Mouse (Mus musculus): ENCODE measurements around the gene Snapc3. TPM values are rescaled to one million over a fixed set of nuclear protein-coding genes. Genes with fewer than 3 reads are reported as not detected.

The Snapc3 gene
- total RNA-seq (2014; rRNA removed) = 11.1 and 11.5 TPM in 2 replicates
- 4.2 and 5.2 TPM in 2 replicates for polyA plus RNA-seq (2012; rRNA removed)

GRCm38 (mm10) chr4:83417160-83417819 lies at the start of gene Snapc3:
Gene Snapc3, plus strand, starts transcription at chr4:83417724.
- WGBS = under 1% methylated on average over 41 of the region's 41 CpGs
- DNase-seq (ENCODE audit: extremely low read depth, low read depth, low spot score) = peak; percentile 88

GRCm38 (mm10) chr4:83373381-83373780 lies 44.1 kb upstream of the Snapc3 start:
- 74% methylated on average over 4 of the region's 4 CpGs for WGBS
- no peak overlapping the region for H3K4me3 ChIP-seq (ENCODE audit: insufficient read depth, low read depth, low read length)
- H3K4me1 ChIP-seq (ENCODE audit: control insufficient read depth, insufficient read depth, low read length) = no peaks in the 10 kb centered on the region
- H3K9ac ChIP-seq (ENCODE audit: low read depth, low read length) = no peak overlapping the region
- H3K27ac ChIP-seq (replicated peaks; ENCODE audit: insufficient read depth, low read depth, low read length) = no peak overlapping the region
- H3K36me3 ChIP-seq (ENCODE audit: control insufficient read depth, insufficient read depth, low read length) = no peaks in the 10 kb centered on the region
- no peaks in the 10 kb centered on the region for H3K79me2 ChIP-seq (ENCODE audit: control insufficient read depth, insufficient read depth, low read length)
- TF ChIP-seq CTCF (IDR thresholded peaks at IDR 0.05; ENCODE audit: low read depth, low read length) = no peak
- TF ChIP-seq POLR2A (IDR thresholded peaks at IDR 0.05; ENCODE audit: extremely low read depth, insufficient read depth, low read length) = no peak
- no peaks in the 10 kb centered on the region for H3K27me3 ChIP-seq (ENCODE audit: control insufficient read depth, insufficient read depth, low read length)
- no peak for DNase-seq (ENCODE audit: extremely low read depth, low read depth, low spot score)

More at GRCm38 (mm10) chr4:83417160-83417819, at the start of gene Snapc3:
- peaks cover 11% of the 10 kb centered on the region; the same call in 1 of the 2 replicates for H3K79me2 ChIP-seq (ENCODE audit: control insufficient read depth, insufficient read depth, low read length)
- H3K27me3 ChIP-seq (ENCODE audit: control insufficient read depth, insufficient read depth, low read length) = no peaks in the 10 kb centered on the region
- peaks cover 4% of the 10 kb centered on the region; the same call in 1 of the 2 replicates for H3K36me3 ChIP-seq (ENCODE audit: control insufficient read depth, insufficient read depth, low read length)
- H3K4me1 ChIP-seq (ENCODE audit: control insufficient read depth, insufficient read depth, low read length) = peaks cover 7% of the 10 kb centered on the region; the same call in 1 of the 2 replicates
- peak within 1 kb of the TSS; percentile 85 for H3K4me3 ChIP-seq (ENCODE audit: insufficient read depth, low read depth, low read length)
- peak within 1 kb of the TSS; percentile 50 for H3K27ac ChIP-seq (replicated peaks; ENCODE audit: insufficient read depth, low read depth, low read length)
- TF ChIP-seq POLR2A (IDR thresholded peaks at IDR 0.05; ENCODE audit: extremely low read depth, insufficient read depth, low read length) (peak; percentile 60; the same call in 1 of the 2 replicates), CTCF (IDR thresholded peaks at IDR 0.05; ENCODE audit: low read depth, low read length) (no peak)
- peak within 1 kb of the TSS; percentile 78 for H3K9ac ChIP-seq (ENCODE audit: low read depth, low read length)

DNA sequence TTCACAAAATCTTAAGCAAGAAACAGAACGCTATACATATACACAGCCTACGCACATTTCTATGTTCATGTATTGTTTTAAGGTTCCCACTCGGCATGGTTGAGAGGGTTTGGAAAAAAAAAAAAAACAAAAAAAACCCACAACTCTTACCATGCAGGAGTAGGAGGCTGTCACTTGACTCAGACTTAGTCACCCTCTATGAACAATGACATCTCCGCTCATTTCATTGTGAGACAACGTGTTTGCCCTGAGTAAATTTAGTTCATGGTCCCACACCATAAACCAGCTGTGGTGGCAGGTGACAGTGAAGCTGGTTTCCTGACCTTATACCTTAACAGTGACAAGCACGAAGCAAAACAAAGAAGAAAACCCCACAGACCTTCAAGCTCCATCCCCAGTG lies 41.9 kb upstream of the Snapc3 start:
- 89% methylated on average over 6 of the region's 6 CpGs for WGBS
- no peak for DNase-seq (ENCODE audit: extremely low read depth, low read depth, low spot score)
- H3K36me3 ChIP-seq (ENCODE audit: control insufficient read depth, insufficient read depth, low read length) = no peaks in the 10 kb centered on the region
- H3K4me3 ChIP-seq (ENCODE audit: insufficient read depth, low read depth, low read length) = no peak overlapping the region
- TF ChIP-seq CTCF (IDR thresholded peaks at IDR 0.05; ENCODE audit: low read depth, low read length) (no peak), POLR2A (IDR thresholded peaks at IDR 0.05; ENCODE audit: extremely low read depth, insufficient read depth, low read length) (no peak)
- no peaks in the 10 kb centered on the region for H3K79me2 ChIP-seq (ENCODE audit: control insufficient read depth, insufficient read depth, low read length)
- no peak overlapping the region for H3K27ac ChIP-seq (replicated peaks; ENCODE audit: insufficient read depth, low read depth, low read length)
- no peaks in the 10 kb centered on the region for H3K4me1 ChIP-seq (ENCODE audit: control insufficient read depth, insufficient read depth, low read length)
- no peaks in the 10 kb centered on the region for H3K27me3 ChIP-seq (ENCODE audit: control insufficient read depth, insufficient read depth, low read length)
- no peak overlapping the region for H3K9ac ChIP-seq (ENCODE audit: low read depth, low read length)

DNA sequence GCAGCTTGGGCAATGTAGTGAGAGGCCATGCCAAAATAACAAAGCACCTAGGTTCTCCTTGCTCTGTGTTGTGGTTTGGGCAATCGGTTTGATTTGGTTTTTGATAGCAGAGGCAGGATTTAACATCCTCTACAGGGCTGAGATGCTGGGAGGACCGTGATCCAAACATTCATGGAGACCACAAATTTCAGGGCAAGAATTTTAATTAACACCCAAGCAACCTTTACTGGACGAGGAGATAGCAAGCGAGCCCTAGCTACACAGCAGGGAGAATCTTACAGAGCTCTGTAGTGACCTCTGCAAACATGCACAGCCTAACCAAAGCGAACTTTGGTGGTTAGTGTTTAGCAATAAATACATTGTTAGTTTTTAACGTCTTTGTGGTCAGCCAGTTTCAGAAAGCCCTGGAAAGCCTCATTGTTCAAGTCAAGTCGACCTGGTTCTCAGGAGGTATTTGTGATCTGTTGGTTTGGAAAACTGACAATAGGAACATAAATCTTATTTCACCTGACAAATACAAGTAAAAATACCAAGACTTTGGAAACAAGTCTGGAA lies 41.0 kb upstream of the Snapc3 start:
- WGBS = 60% methylated on average over 7 of the region's 7 CpGs
- no peaks in the 10 kb centered on the region for H3K27me3 ChIP-seq (ENCODE audit: control insufficient read depth, insufficient read depth, low read length)
- TF ChIP-seq POLR2A (IDR thresholded peaks at IDR 0.05; ENCODE audit: extremely low read depth, insufficient read depth, low read length) (no peak), CTCF (IDR thresholded peaks at IDR 0.05; ENCODE audit: low read depth, low read length) (no peak)
- no peak overlapping the region for H3K4me3 ChIP-seq (ENCODE audit: insufficient read depth, low read depth, low read length)
- no peaks in the 10 kb centered on the region for H3K4me1 ChIP-seq (ENCODE audit: control insufficient read depth, insufficient read depth, low read length)
- H3K36me3 ChIP-seq (ENCODE audit: control insufficient read depth, insufficient read depth, low read length) = no peaks in the 10 kb centered on the region
- no peak overlapping the region for H3K9ac ChIP-seq (ENCODE audit: low read depth, low read length)
- H3K27ac ChIP-seq (replicated peaks; ENCODE audit: insufficient read depth, low read depth, low read length) = no peak overlapping the region
- H3K79me2 ChIP-seq (ENCODE audit: control insufficient read depth, insufficient read depth, low read length) = no peaks in the 10 kb centered on the region
- no peak for DNase-seq (ENCODE audit: extremely low read depth, low read depth, low spot score)

- Histone ChIP-seq H3K36me3 (ENCODE audit: control insufficient read depth, insufficient read depth, low read length) (no peaks in the 10 kb centered on the region), H3K79me2 (ENCODE audit: control insufficient read depth, insufficient read depth, low read length) (no peaks in the 10 kb centered on the region), H3K27ac (replicated peaks; ENCODE audit: insufficient read depth, low read depth, low read length) (no peak overlapping the region), H3K27me3 (ENCODE audit: control insufficient read depth, insufficient read depth, low read length) (no peaks in the 10 kb centered on the region), H3K4me1 (ENCODE audit: control insufficient read depth, insufficient read depth, low read length) (no peaks in the 10 kb centered on the region), H3K9ac (ENCODE audit: low read depth, low read length) (no peak overlapping the region), H3K4me3 (ENCODE audit: insufficient read depth, low read depth, low read length) (no peak overlapping the region)
- TF ChIP-seq CTCF (IDR thresholded peaks at IDR 0.05; ENCODE audit: low read depth, low read length) (no peak), POLR2A (IDR thresholded peaks at IDR 0.05; ENCODE audit: extremely low read depth, insufficient read depth, low read length) (no peak)
- no peak for DNase-seq (ENCODE audit: extremely low read depth, low read depth, low spot score)
Observed at GRCm38 (mm10) chr4:83379036-83379435, 38.5 kb upstream of the Snapc3 start.

- 83% methylated on average over 6 of the region's 6 CpGs for WGBS
- Histone ChIP-seq H3K27me3 (ENCODE audit: control insufficient read depth, insufficient read depth, low read length) (no peaks in the 10 kb centered on the region), H3K79me2 (ENCODE audit: control insufficient read depth, insufficient read depth, low read length) (no peaks in the 10 kb centered on the region), H3K36me3 (ENCODE audit: control insufficient read depth, insufficient read depth, low read length) (no peaks in the 10 kb centered on the region), H3K4me3 (ENCODE audit: insufficient read depth, low read depth, low read length) (no peak overlapping the region), H3K4me1 (ENCODE audit: control insufficient read depth, insufficient read depth, low read length) (no peaks in the 10 kb centered on the region), H3K27ac (replicated peaks; ENCODE audit: insufficient read depth, low read depth, low read length) (no peak overlapping the region), H3K9ac (ENCODE audit: low read depth, low read length) (no peak overlapping the region)
- TF ChIP-seq POLR2A (IDR thresholded peaks at IDR 0.05; ENCODE audit: extremely low read depth, insufficient read depth, low read length) (no peak), CTCF (IDR thresholded peaks at IDR 0.05; ENCODE audit: low read depth, low read length) (no peak)
- DNase-seq (ENCODE audit: extremely low read depth, low read depth, low spot score) = no peak
Observed at GRCm38 (mm10) chr4:83379746-83380145, 37.8 kb upstream of the Snapc3 start.
